Mouse (Mus musculus): ENCODE data around the gene Magi1.

DNA sequence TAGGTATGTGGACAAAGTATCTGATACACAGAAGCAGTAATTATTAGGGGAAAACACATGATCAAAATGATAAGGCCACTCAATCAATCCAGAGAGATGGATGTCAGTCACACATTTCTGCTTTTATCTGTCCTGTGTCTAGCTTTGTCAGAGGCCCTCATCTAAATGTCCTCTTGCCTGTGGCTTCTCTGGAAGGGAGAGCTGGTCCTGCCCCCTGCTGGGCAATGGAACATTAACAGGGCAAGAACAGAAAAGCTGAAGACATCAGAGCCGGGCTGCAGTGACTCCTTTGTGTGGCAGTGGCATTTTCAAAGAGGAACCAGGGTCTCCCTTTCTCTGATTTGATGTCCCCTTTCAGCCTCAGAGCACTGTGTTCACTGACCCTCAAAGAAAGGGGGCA is 229.8 kb downstream of the Magi1 start:
- no peak for TF ChIP-seq POLR2A (IDR thresholded peaks at IDR 0.05; ENCODE audit: insufficient read depth, low read depth, low read length)
- TF ChIP-seq CTCF (IDR thresholded peaks at IDR 0.05), result peak; percentile 75
- TF ChIP-seq EP300 (IDR thresholded peaks at IDR 0.05; ENCODE audit: insufficient read depth, low read depth, low read length), result no peak
